Mouse (Mus musculus) gastrocnemius, postnatal 4 days (tissue): ENCODE measurements around the gene Olfr1174-ps. TPM values are rescaled to one million over a fixed set of nuclear protein-coding genes. Genes with fewer than 3 reads are reported as not detected.

Experiments
- DNase-seq, 2 experiments: peaks; one replicate each; pipeline ENCODE4 v3.0.0; 2021 to 2022; ENCODE audit warnings: low spot score in 2 of 2, mixed read lengths in 2 of 2
- long read RNA-seq, 2 experiments: library from polyadenylated mRNA; stranded (forward); transcript quantifications; one replicate each; pipeline ENCODE4 v2.0.0; 2021
- total RNA-seq, 2 experiments: library from RNA; stranded (reverse); gene quantifications; 2 replicates each; pipeline ENCODE4 v1.2.3; 2021

Olfr1174-ps gene
- total RNA-seq = not detected
- long read RNA-seq, experiment 1 = 0 reads
- long read RNA-seq, experiment 2 = 0 reads

DNA sequence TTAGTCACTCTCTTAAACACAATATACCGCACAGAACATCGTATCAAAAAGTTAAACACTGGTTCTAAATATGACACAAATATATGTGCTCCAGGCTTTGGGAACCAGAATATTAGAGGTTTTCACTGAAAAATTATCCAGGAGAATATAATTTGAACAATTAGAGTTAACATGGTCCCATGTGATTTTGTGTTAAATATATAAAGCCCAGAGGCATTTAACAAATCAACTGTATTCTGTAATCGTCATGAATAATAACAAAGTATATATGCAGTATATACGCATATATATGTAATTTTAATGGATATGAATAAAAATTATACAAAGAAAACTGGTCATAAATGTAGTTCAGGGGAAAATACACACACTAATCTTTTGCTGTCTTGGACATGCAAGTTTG lies at the start of gene Olfr1174-ps:
Gene Olfr1174-ps, minus strand, starts transcription at position 101 of the 400 bp plus-strand sequence.
- no peak for DNase-seq

DNA sequence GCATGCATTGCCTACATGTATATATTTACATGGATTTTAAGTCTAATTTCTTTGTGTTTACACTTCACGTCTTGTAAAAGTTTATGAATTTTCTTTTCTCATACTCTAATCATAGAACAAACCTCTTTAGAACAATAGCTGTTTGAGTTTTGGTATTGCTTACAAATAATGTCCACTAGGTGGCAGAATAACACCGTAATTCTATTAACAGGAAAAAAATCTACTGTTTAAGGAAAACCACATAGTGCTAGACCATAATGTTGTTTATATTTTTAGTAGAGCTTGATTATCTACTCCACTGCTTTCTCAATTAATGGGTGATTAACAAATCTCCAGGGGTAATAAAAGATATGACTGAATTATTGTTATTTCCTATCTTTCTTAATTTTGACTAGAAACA lies 41.4 kb upstream of the Olfr1174-ps start:
- DNase-seq = no peak

DNA sequence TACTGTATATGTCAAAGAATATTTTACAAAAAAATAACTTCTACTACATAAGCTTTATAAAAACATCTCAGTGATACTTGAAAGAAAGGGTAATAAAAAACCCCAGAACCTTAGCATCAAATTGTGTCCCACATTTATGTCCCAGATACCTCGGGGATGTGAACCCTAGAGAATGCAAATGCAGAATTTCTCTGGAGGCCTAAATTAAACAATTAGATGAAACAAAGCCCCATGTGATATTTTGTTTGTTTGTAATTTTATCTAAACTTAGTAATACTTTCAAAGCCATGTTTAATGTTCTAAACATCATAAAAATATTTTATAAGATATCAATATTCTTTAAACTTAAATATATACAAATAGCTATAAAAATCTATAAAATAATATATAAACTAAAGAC lies 31.5 kb upstream of the Olfr1174-ps start, which contains the start of gene Olfr1177-ps:
Gene Olfr1177-ps, minus strand, starts transcription at position 101 of the 400 bp plus-strand sequence.
- DNase-seq = no peak

DNA sequence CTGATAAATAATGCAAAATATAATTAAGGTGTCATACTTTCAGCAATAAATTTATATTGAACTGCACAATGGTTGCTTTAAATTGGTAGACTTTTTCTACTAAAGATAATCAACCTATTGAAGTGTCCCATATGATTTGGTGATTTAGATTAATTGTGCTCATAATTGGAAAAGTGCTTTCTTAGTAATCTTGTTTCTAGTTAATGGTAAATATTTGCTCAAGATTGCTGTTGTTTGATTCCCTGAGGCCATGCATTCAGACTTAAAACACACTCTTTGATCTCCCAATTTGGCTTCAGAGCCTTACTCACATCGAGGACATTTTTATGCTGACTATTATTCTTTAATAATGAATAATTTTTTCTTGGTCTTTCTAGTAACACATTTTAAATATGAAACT lies 21.5 kb upstream of the Olfr1174-ps start, which contains the start of gene Olfr1176:
Gene Olfr1176, plus strand, starts transcription at position 301 of the 400 bp plus-strand sequence.
- no peak for DNase-seq

DNA sequence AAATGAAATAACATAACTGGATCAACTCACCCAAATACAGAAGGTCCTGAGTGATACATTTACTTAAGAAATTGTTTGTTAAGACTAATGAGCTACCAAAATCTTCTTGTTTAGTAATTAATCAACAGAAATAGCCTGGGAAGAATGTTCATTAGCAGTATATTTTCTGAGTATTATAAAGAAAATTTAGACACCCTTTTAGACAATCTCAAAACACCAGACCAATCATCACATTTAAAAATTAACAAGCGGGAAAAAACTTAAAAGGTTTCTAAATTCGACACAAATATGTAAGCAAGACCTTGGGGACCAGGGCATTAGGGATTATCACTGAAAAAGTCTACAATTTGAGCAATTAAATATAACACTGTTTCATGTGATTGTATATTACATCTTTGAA lies 12.2 kb upstream of the Olfr1174-ps start, which contains the start of gene Olfr1175-ps:
Gene Olfr1175-ps, minus strand, starts transcription at position 101 of the 400 bp plus-strand sequence.
- no peak for DNase-seq

DNA sequence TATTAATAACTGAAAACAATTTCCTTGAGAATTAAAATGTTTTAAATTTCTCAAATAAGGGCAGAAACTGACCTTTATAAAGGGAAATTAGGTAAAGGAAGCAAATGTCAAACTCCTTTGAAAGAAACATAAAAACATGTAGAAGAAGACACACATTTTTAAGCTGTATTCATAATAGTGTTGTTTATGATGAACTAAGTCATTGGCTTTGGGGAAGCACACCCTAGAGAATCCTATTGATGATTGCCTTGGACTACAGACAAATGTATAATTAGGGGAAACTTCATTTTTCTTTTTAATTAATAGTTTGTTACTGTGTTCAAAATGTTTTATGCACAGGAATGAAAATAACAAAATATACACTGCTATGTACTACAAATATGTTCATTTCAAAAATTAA lies 35.2 kb downstream of the Olfr1174-ps start, which contains the start of gene Olfr1173:
Gene Olfr1173, minus strand, starts transcription at position 101 of the 400 bp plus-strand sequence.
- DNase-seq = no peak

Other genes starting within 250 kb of the Olfr1174-ps start
- not detected for gene Olfr1163, start 243.3 kb downstream of the Olfr1174-ps start, total RNA-seq
- not detected for gene Olfr1164, start 221.2 kb downstream of the Olfr1174-ps start, total RNA-seq
- gene Olfr1166, start 186.9 kb downstream of the Olfr1174-ps start, total RNA-seq = not detected
- not detected for gene Olfr1167, start 159.9 kb downstream of the Olfr1174-ps start, total RNA-seq
- gene Olfr1168, start 133.3 kb downstream of the Olfr1174-ps start, total RNA-seq = not detected
- gene Olfr1170, start 86.8 kb downstream of the Olfr1174-ps start, total RNA-seq = not detected
- gene Olfr1173, start 35.3 kb downstream of the Olfr1174-ps start, total RNA-seq = not detected
- gene Olfr1175-ps, start 12.1 kb upstream of the Olfr1174-ps start, total RNA-seq = not detected
- gene Olfr1176, start 21.6 kb upstream of the Olfr1174-ps start, total RNA-seq = not detected
- gene Olfr1177-ps, start 31.4 kb upstream of the Olfr1174-ps start, total RNA-seq = not detected
- not detected for gene Olfr1178, start 71.9 kb upstream of the Olfr1174-ps start, total RNA-seq
- not detected for gene Olfr1179, start 91.3 kb upstream of the Olfr1174-ps start, total RNA-seq
- gene Olfr1180, start 104.0 kb upstream of the Olfr1174-ps start, total RNA-seq = not detected
- not detected for gene Olfr1181, start 111.0 kb upstream of the Olfr1174-ps start, total RNA-seq
- gene Gm13757, start 134.0 kb upstream of the Olfr1174-ps start, total RNA-seq = not detected
- gene Olfr1183, start 139.7 kb upstream of the Olfr1174-ps start, total RNA-seq = not detected
- gene Olfr1184, start 168.5 kb upstream of the Olfr1174-ps start, total RNA-seq = not detected
- gene Olfr1185-ps1, start 178.2 kb upstream of the Olfr1174-ps start, total RNA-seq = not detected
- not detected for gene Olfr1186, start 203.4 kb upstream of the Olfr1174-ps start, total RNA-seq
- gene Olfr1188, start 241.8 kb upstream of the Olfr1174-ps start, total RNA-seq = not detected